Mouse (Mus musculus) left cerebral cortex, adult 18-20 months (tissue): ENCODE measurements around the gene Sde2. TPM values are rescaled to one million over a fixed set of nuclear protein-coding genes. Genes with fewer than 3 reads are reported as not detected.

Experiments
- DNase-seq, 2 experiments: peaks; one replicate each; pipeline ENCODE4 v3.0.0; 2021 to 2022; ENCODE audit warnings: low spot score in 2 of 2, mixed read lengths in 1 of 2
- long read RNA-seq, 2 experiments: library from polyadenylated mRNA; stranded (forward); transcript quantifications; one replicate each; pipeline ENCODE4 v2.0.0; 2021
- total RNA-seq, 2 experiments: library from RNA; stranded (reverse); gene quantifications; 2 replicates each; pipeline ENCODE4 v1.2.3; 2021

The Sde2 gene
- 10 to 100 TPM; 20.9 to 25.7 TPM for total RNA-seq
- long read RNA-seq, experiment 1, transcript Sde2-201 (7 exons, 3,213 nt) = major isoform, 54 of 58 reads
- long read RNA-seq, experiment 1, partial matches to known transcripts = 3 of 58 reads
- long read RNA-seq, experiment 1, other reads (novel, unspliced or antisense) = 1 of 58 reads
- long read RNA-seq, experiment 2, transcript Sde2-201 (7 exons, 3,213 nt) = major isoform, 38 of 44 reads
- long read RNA-seq, experiment 2, partial matches to known transcripts = 0 of 44 reads
- long read RNA-seq, experiment 2, other reads (novel, unspliced or antisense) = 6 of 44 reads

- peak; percentile 100 for DNase-seq
Measured at GRCm38 (mm10) chr1:180850316-180851270, at the start of gene Sde2. Gene Sde2 (plus strand): TSS chr1:180851127.

- DNase-seq = no peak
Measured at GRCm38 (mm10) chr1:180801466-180801994, 49.4 kb upstream of the Sde2 start.

DNA sequence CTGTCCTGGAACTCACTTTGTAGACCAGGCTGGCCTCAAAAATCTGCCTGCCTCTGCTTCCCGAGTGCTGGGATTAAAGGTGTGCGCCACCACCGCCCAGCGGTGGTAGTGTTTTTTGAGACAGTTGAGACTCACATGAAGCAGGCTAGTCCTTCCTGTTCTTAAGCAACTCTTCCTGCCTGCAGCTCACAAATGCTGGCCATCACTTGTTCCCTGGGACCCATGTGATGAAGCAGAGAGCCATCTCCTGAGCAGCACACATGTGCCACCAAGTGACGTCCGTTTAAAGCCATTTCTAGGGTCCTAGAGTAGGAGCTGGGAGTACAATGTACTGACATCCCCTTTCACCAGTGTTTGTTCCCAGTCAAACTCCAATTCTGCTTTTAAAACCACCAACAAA lies 47.0 kb upstream of the Sde2 start:
- no peak for DNase-seq

DNA sequence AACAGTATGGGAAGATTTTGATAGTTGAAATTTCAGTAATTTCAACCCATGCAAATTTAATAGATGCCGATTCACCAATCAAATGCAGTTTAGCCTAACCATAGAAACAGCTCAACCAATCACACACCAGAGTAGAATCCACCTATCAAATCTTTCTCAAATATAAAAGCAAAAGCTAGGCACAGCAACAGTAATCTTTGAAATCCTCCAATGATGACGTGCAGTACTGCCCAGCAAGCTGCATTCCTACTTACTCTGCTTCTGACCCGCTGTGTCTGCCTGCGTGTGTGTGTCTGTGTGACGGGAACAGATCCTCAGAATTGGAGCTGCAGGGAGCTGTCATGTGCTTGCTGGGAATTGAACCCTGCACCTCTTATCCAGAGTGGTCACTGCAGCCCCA lies 42.1 kb upstream of the Sde2 start:
- DNase-seq = no peak

GRCm38 (mm10) chr1:180810976-180811375 lies 40.0 kb upstream of the Sde2 start:
- no peak for DNase-seq

- no peak for DNase-seq
Measured at GRCm38 (mm10) chr1:180811596-180812462, 39.1 kb upstream of the Sde2 start.

DNA sequence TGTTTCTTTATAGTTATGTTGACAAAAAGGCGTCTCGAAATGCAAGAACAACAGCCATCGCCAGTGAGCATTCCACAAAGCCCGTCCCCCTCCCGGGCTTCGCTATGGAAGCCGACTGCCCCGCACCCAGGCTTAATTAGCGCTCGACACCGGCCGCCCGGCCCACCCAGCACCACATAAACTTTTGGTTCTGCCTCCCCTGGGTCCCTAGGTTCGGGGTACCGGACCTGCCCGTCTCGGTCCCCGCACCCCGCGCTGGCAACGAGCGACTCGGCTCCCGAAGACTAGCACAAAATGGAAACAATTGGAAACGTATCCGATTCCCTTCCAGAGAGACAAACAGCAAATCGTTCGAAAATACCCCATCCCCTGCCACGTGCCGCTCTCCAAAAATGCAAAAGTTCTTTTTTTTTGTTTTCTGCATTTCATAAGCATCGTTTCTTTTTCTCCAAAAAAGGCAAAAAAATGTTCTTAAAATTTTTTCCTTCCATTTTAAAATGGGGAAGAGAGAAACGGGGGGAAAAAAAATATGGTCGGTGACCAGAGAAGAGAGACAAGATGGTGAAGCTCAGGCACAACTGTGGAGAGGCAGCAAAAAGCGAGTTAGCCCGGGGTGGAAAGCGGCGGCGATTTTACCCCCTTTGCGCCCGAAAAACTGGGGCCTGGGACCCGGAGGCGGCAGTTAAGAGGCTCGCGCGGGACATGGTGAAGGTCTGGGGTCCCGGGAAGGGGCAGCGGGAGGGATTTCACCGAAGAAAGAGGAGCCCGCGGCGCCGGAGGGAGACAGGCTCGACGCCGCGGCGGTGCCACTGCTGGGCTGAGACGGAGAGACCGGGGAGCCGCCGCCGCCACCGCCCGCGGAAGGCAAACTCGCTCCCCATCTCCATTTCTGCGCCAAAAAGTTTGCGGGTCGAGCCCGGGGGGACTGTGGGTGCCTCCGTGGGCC lies 38.2 kb upstream of the Sde2 start:
- peak; percentile 39 to 43 for DNase-seq

DNA sequence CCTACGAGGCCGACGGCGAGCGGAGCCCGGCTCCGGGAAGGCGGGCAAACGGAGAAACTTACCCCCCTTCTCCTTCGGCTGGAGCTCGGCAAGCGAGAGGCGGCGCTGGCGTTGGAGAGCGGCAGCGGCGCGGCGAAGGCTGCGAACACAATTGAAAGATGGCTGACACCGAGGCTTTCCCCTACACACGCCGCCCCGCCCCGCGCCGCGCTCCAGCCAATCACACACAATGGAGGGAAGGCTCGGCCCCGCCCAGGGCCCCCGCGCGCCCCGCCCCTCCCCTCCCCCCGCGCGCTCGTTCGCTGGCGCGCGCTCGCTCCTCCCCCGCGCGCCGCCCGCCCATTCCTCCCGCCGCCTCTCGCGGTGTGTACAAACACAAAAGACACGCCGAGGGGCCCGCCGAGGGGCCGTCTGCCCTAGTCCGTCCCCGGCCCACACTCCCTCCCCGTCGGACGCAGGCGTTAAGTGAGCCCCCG lies 37.5 kb upstream of the Sde2 start:
- peak; percentile 93 to 96 for DNase-seq

DNA sequence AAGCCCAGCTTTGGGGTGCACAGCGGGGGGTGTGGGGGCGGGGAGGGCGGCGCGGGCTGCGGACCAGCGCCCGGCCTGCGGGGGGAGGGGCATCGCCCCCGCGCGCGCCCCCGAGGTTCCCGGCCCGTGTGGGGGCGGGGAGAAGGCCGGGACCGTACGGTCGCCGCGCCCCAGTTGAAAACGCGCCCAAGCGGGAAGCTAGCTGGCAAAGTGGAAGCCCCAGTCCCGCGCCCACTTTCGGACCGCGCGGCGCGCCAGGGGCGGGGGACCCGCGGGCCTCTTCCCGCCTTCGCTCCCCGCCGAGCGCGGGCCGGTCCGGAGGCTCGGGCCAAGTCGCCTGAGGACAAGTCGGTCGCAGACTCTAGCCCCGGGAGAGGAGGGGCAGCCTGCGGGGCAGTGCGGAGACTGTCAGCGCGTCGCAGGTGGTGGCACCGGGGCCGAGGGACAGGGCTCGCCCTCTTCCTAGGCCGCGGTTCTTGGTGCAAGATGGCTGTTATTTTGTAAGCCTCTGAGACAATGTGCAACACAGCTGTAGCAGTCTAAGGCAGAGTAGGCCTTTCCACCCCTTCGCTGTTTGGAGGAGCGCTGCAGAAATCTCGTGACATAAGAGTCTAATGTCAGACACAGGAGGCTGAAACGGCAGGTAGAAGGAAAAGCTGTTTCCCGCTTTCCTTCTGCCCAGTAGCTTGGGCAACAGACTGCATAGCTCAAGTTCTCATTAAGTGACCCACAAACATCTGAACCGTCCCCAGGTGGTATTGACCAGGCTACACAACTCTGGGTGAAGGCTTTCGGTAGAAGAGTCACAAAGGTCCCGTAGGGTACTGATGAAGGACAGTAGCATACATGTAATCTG lies 36.8 kb upstream of the Sde2 start, which contains the start of gene H3f3a:
TSS of gene H3f3a (minus strand) at position 59 of the 856 bp plus-strand sequence.
- peak; percentile 61 to 72 for DNase-seq

- DNase-seq = no peak
Measured at GRCm38 (mm10) chr1:180815371-180816024, 35.4 kb upstream of the Sde2 start.

GRCm38 (mm10) chr1:180818000-180818399 lies 32.9 kb upstream of the Sde2 start:
- DNase-seq = no peak

DNA sequence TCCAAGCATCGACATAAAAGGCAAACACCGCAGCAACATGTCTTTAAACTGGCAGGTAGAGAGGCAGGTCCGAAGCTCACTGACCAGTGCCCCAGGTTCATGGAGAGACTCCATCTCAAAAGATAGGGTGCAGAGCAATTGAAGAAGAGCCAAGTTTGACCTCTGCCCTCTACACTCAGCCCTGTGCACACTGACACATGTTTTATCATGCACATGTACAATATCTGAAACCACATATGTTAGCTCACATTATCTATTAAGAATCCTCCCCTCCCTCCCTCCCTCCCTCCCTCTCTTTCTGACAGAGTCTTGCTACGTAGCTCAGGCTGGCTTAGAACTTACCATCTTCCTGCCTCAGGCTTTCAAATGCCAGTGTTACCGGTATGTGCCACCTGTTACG lies 29.8 kb upstream of the Sde2 start:
- DNase-seq = no peak

GRCm38 (mm10) chr1:180822276-180822675 lies 28.7 kb upstream of the Sde2 start:
- no peak for DNase-seq

DNA sequence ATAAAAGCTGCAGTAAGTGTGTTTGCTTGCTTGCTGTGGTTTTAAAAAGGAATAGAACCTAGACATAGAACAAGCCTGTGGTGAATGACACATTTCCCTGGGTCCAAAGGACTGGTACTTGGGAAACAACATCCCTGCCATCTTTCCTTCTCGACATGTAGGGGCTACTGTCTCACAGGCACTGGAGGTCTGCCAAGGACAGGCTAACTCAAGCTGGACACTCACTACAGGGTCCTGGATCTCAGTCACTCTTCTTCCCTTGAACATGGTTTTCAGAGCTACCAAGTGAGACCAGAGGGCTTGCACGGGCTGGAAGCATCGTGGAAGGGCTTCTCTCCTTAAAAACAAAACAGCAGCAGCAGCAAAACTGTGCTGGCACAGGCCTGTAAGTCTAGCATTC lies 27.2 kb upstream of the Sde2 start:
- DNase-seq = no peak

DNA sequence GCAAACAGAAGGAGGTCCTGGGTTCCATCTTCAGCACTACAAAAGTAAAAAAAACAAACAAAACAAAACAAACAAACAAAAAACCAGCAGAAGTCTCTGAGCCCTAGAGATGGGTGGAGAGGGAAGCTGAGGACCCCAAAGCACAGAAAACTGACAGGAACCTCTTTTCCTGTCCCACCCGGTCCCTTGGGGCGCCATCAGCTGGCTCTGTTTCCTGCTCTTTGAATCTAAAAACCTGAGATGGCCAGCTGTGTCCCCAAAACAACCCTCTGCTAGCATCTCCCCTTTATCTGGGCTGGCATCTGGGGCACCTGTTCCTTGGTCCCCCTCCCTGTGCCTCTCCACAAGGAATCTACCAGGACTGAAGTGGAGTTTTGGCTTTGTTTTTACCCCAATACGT lies 26.2 kb upstream of the Sde2 start:
- DNase-seq = no peak

- no peak for DNase-seq
Measured at GRCm38 (mm10) chr1:180826634-180827033, 24.3 kb upstream of the Sde2 start.

DNA sequence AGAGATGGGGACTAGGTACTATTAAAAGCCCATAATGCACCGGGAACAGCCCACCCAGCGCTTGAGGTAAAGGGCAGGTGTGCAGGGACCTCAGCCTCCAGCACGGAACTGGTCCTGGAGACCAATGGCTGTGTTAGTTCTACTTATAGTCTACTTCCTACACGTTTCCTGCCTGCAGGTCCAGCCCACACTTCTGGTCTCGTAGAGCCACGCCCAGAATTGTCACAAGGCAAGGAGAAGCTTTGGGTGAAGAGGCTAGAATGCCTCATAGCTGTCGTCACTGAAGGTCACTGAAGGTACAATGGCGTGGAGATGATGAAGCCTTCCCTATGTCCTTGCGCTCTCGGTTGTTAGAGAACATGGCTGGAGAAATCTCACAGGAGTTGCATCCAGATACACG lies 21.2 kb upstream of the Sde2 start:
- no peak for DNase-seq

- DNase-seq = no peak
Measured at GRCm38 (mm10) chr1:180830175-180830574, 20.8 kb upstream of the Sde2 start.
